In genomic region chr1:36069291-36069771, GRCm38 (mm10) we compare ENCODE assay signal across 8 mouse cellular contexts. TPM values are rescaled to one million over a fixed set of nuclear protein-coding genes. Genes with fewer than 3 reads are reported as not detected.
DNase-seq lines count a peak whose midpoint lies in the region; ATAC-seq and TF ChIP-seq lines count a peak whose summit lies in the region.

No protein-coding gene starts in this region.

- no peaks in the 10 kb centered on the region for H3K36me3 ChIP-seq in limb, embryonic 11.5 days (ENCODE audit: control insufficient read depth, insufficient read depth, low read length)
- H3K36me3 ChIP-seq in midbrain, embryonic 15.5 days (replicated peaks) = no peaks in the 10 kb centered on the region

- DNase-seq in left cerebral cortex, adult 2 months (ENCODE audit: extremely low spot score in 1 of 2, low spot score in 2 of 2) = peak in 1 of 2 experiments; percentile 10
- DNase-seq in left cerebral cortex, adult 9 months (ENCODE audit: low spot score in 2 of 2) = no peak
- DNase-seq in cerebellum, adult 9-10 months = peak; percentile 71
- no peak for DNase-seq in limb, embryonic 11.5 days (ENCODE audit: low spot score)
- DNase-seq in MN1 (ENCODE audit: low spot score) = no peak
- no peak for DNase-seq in ovary, postnatal 14 days (ENCODE audit: low spot score)

- H3K9ac ChIP-seq in limb, embryonic 11.5 days (ENCODE audit: low read length) = peak overlapping the region; percentile 70
- peak overlapping the region; percentile 86 for H3K9ac ChIP-seq in midbrain, embryonic 15.5 days

- no peak for TF ChIP-seq CTCF in left cerebral cortex, adult 2 months (IDR thresholded peaks at IDR 0.05)

- peak overlapping the region; percentile 80; the same call in 1 of the 2 replicates for H3K27ac ChIP-seq in left cerebral cortex, adult 2 months
- H3K27ac ChIP-seq in limb, embryonic 11.5 days (replicated peaks; ENCODE audit: low read depth, low read length) = no peak overlapping the region
- peak overlapping the region; percentile 7 for H3K27ac ChIP-seq in midbrain, embryonic 15.5 days

- ATAC-seq in hematopoietic stem cell, adult 5-6 weeks (replicated peaks in 1 of 2; ENCODE audit: insufficient read depth in 1 of 2, low FRiP score in 2 of 2, low TSS enrichment in 1 of 2, low read depth in 1 of 2, poor library complexity in 2 of 2, severe bottlenecking in 2 of 2) = peak; percentile 9 to 13; a peak in 1 of 4 replicates
- ATAC-seq in limb, embryonic 11.5 days (ENCODE audit: insufficient number of reproducible peaks, low FRiP score, low TSS enrichment, low read depth) = no peak
- ATAC-seq in midbrain, embryonic 15.5 days (replicated peaks) = 0 out of 2 replicates have a peak, but pooled peaks have one; percentile 0

- H3K4me2 ChIP-seq in limb, embryonic 11.5 days (ENCODE audit: low read depth, severe bottlenecking) = peak overlapping the region; percentile 96
- peak overlapping the region; percentile 90 for H3K4me2 ChIP-seq in midbrain, embryonic 15.5 days

- H3K4me3 ChIP-seq in left cerebral cortex, adult 2 months = peak overlapping the region; percentile 95
- peak overlapping the region; percentile 73 for H3K4me3 ChIP-seq in limb, embryonic 11.5 days (ENCODE audit: low read depth, low read length)
- H3K4me3 ChIP-seq in midbrain, embryonic 15.5 days = peak overlapping the region; percentile 91

- 3% methylated on average over 13 of the region's 13 CpGs for WGBS in limb, embryonic 11.5 days
- WGBS in midbrain, embryonic 15.5 days = under 1% methylated on average over 13 of the region's 13 CpGs

- peaks cover 31% of the 10 kb centered on the region for H3K4me1 ChIP-seq in limb, embryonic 11.5 days (ENCODE audit: control insufficient read depth, insufficient read depth, low read length)
- H3K4me1 ChIP-seq in midbrain, embryonic 15.5 days = peaks cover 67% of the 10 kb centered on the region

- no peaks in the 10 kb centered on the region for H3K9me3 ChIP-seq in limb, embryonic 11.5 days (ENCODE audit: control insufficient read depth, low read length)
- H3K9me3 ChIP-seq in midbrain, embryonic 15.5 days = no peaks in the 10 kb centered on the region

- 0 out of 2 replicates have a peak, but pooled peaks cover 3% of the 10 kb centered on the region for H3K27me3 ChIP-seq in limb, embryonic 11.5 days (ENCODE audit: control insufficient read depth, insufficient read depth, low read length)
- H3K27me3 ChIP-seq in midbrain, embryonic 15.5 days (replicated peaks) = 0 out of 2 replicates have a peak, but pooled peaks cover 3% of the 10 kb centered on the region

- intact Hi-C loops in left cerebral cortex, adult 2 months (cut with DNase I) = loop anchor here (5.0 kb wide), 3 partner anchors 192 to 1177 kb away; no protein-coding TSS in a partner anchor

RNA-seq across cellular contexts. Expression of gene Hs6st1, which starts 1.1 kb away (rescaled TPM):
- 10 to 100 TPM; 52.8 to 56.1 TPM for total RNA-seq in left cerebral cortex, adult 2 months (2021)
- 12.4 and 17.6 TPM in 2 replicates for total RNA-seq in hematopoietic stem cell, adult 5-6 weeks (2017)
- 8.4 and 9.7 TPM in 2 replicates for polyA plus RNA-seq in limb, embryonic 11.5 days (2014; fragmentation: Nextera tagmentation; extraction: Ambion mirVana)
- 26.1 and 29.6 TPM in 2 replicates for polyA plus RNA-seq in midbrain, embryonic 15.5 days (2015; fragmentation: Nextera tagmentation; extraction: Ambion mirVana)
